Mouse (Mus musculus) brain, embryonic 14.5 days (tissue): ENCODE data around the gene Vwa2.

Source experiments
- CTCF ChIP-seq: fragments of 200-500 bp; IDR thresholded peaks from 2 replicates; pipeline ENCODE4 v1.5.1; 2012; ENCODE audit warnings: inconsistent platforms, mild to moderate bottlenecking, moderate library complexity, borderline replicate concordance; ENCODE audit not compliant: insufficient read depth, insufficient read length; ENCODE audit errors: extremely low read depth
- POLR2A ChIP-seq: fragments of 200-500 bp; IDR thresholded peaks from 2 replicates; pipeline ENCODE4 v1.6.1; 2012; ENCODE audit warnings: mild to moderate bottlenecking, inconsistent platforms, borderline replicate concordance; ENCODE audit not compliant: poor library complexity, insufficient read depth, insufficient read length, severe bottlenecking; ENCODE audit errors: extremely low read depth

DNA sequence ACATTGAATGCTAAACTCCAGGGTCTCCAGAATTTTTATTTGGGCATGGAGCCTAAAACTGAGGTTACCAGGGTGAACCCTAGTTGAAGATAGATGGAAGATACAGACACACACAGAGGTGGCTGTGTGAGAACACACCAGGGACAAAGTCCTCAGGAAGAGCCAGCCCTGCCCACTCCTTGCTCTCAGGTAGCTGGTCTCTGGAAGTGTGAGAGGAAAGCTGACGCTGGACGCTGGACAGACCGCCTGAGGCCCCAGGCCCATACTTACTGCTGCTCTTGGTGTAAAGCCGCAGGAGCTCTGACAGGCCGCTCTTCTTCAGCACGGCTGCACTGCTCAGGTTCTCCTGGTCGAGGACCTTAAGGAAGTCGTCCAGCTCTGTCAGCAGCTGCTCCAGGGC is 75.8 kb downstream of the Vwa2 start:
- no peak for TF ChIP-seq CTCF
- no peak for TF ChIP-seq POLR2A
